15 mouse cellular contexts compared by ENCODE assay signal in genomic region chr6:59178051-59178450, GRCm38 (mm10). TPM values are rescaled to one million over a fixed set of nuclear protein-coding genes. Genes with fewer than 3 reads are reported as not detected.
DNase-seq lines count a peak whose midpoint lies in the region; ATAC-seq and TF ChIP-seq lines count a peak whose summit lies in the region.
"Had no signal": no experiment of that assay in that cellular context is flagged by ENCODE, and none has a peak within 500 bp of the region (broad histone marks: within the 10 kb centered on the region; RNA-seq: fewer than 3 reads in every experiment).

No protein-coding gene starts in this region.

- no peaks in the 10 kb centered on the region for H3K4me1 ChIP-seq in kidney, embryonic 14.5 days (ENCODE audit: control insufficient read depth, insufficient read depth, low read length)
- no peaks in the 10 kb centered on the region; the same call in 1 of the 2 replicates for H3K4me1 ChIP-seq in lung, adult 2 months (ENCODE audit: control insufficient read depth, insufficient read depth, low read length)
- no peaks in the 10 kb centered on the region for H3K4me1 ChIP-seq in kidney, postnatal 0 days (replicated peaks; ENCODE audit: insufficient read depth, low read length)
- no peaks in the 10 kb centered on the region for H3K4me1 ChIP-seq in forebrain, embryonic 16.5 days (replicated peaks; ENCODE audit: control insufficient read depth, insufficient read depth, low read length)

- no peak for TF ChIP-seq POLR2A in lung, adult 2 months (IDR thresholded peaks at IDR 0.05; ENCODE audit: borderline replicate concordance, extremely low read depth, low read depth, low read length)

- H3K27ac ChIP-seq in kidney, embryonic 14.5 days (ENCODE audit: low read depth, low read length) = no peak overlapping the region
- no peak overlapping the region for H3K27ac ChIP-seq in kidney, postnatal 0 days
- H3K27ac ChIP-seq in forebrain, embryonic 16.5 days (ENCODE audit: low read length) = no peak overlapping the region
- H3K27ac ChIP-seq: hindbrain, postnatal 0 days had no signal

- no peaks in the 10 kb centered on the region for H3K27me3 ChIP-seq in kidney, embryonic 14.5 days (ENCODE audit: control insufficient read depth, insufficient read depth, low read length)
- H3K27me3 ChIP-seq in kidney, postnatal 0 days (ENCODE audit: insufficient read depth, low read length) = no peaks in the 10 kb centered on the region
- no peaks in the 10 kb centered on the region for H3K27me3 ChIP-seq in forebrain, embryonic 16.5 days (replicated peaks; ENCODE audit: control insufficient read depth, insufficient read depth, low read length)

- no peak for ATAC-seq in kidney, embryonic 14.5 days (ENCODE audit: low FRiP score, low TSS enrichment)
- ATAC-seq in kidney, postnatal 0 days (replicated peaks; ENCODE audit: low FRiP score, low read depth) = 0 out of 2 replicates have a peak, but pooled peaks have one; percentile 54
- no peak for ATAC-seq in forebrain, embryonic 16.5 days
- ATAC-seq: hindbrain, postnatal 0 days had no signal

- TF ChIP-seq CTCF in lung, adult 2 months (IDR thresholded peaks at IDR 0.05; ENCODE audit: insufficient read depth, low read length) = no peak
- TF ChIP-seq CTCF in kidney, postnatal 0 days (IDR thresholded peaks at IDR 0.05; ENCODE audit: low read depth) = no peak

- H3K4me2 ChIP-seq in kidney, embryonic 14.5 days (replicated peaks; ENCODE audit: low read depth, low read length) = no peak overlapping the region
- no peak overlapping the region for H3K4me2 ChIP-seq in kidney, postnatal 0 days (ENCODE audit: low read length)
- H3K4me2 ChIP-seq in forebrain, embryonic 16.5 days (ENCODE audit: low read length) = no peak overlapping the region
- H3K4me2 ChIP-seq: lung, embryonic 14.5 days; midbrain, embryonic 11.5 days had no signal

- H3K4me3 ChIP-seq in kidney, embryonic 14.5 days (ENCODE audit: low read length) = no peak overlapping the region
- no peak overlapping the region for H3K4me3 ChIP-seq in lung, adult 2 months (replicated peaks; ENCODE audit: extremely low read depth, low read depth, low read length)
- no peak overlapping the region for H3K4me3 ChIP-seq in kidney, postnatal 0 days (replicated peaks; ENCODE audit: low read depth, low read length)
- H3K4me3 ChIP-seq in forebrain, embryonic 16.5 days (replicated peaks; ENCODE audit: low read length) = no peak overlapping the region

- H3K9me3 ChIP-seq in kidney, embryonic 14.5 days (ENCODE audit: control insufficient read depth, low read length) = no peaks in the 10 kb centered on the region
- no peaks in the 10 kb centered on the region for H3K9me3 ChIP-seq in kidney, postnatal 0 days (replicated peaks; ENCODE audit: low read length)
- no peaks in the 10 kb centered on the region for H3K9me3 ChIP-seq in forebrain, embryonic 16.5 days (ENCODE audit: control insufficient read depth, low read length)
- H3K9me3 ChIP-seq: G1E had no signal

- H3K36me3 ChIP-seq in kidney, embryonic 14.5 days (ENCODE audit: control insufficient read depth, insufficient read depth, low read length) = no peaks in the 10 kb centered on the region
- no peaks in the 10 kb centered on the region for H3K36me3 ChIP-seq in kidney, postnatal 0 days (ENCODE audit: insufficient read depth, low read length)
- no peaks in the 10 kb centered on the region for H3K36me3 ChIP-seq in forebrain, embryonic 16.5 days (ENCODE audit: control insufficient read depth, insufficient read depth)
- H3K36me3 ChIP-seq: G1E had no signal

- 89% methylated on average over 3 of the region's 3 CpGs for WGBS in kidney, embryonic 14.5 days
- 75% methylated on average over 3 of the region's 3 CpGs for WGBS in lung, adult 2 months
- WGBS in kidney, postnatal 0 days = 90% methylated on average over 3 of the region's 3 CpGs
- 92% methylated on average over 3 of the region's 3 CpGs for WGBS in forebrain, embryonic 16.5 days

- DNase-seq in kidney, adult 11 months = peak; percentile 36
- DNase-seq in lung, postnatal 10 days = peak; percentile 2
- DNase-seq in lung, adult 2 months = no peak
- DNase-seq in kidney, postnatal 0 days (ENCODE audit: low spot score) = no peak
- DNase-seq in urinary bladder, postnatal 25 days (ENCODE audit: low spot score) = no peak
- DNase-seq in Muller cell, postnatal 12 days (ENCODE audit: inconsistent ontology term) = no peak
- DNase-seq: cerebellum, adult 2 months; heart, postnatal 10 days; left cerebral cortex, postnatal 4 days; lung, embryonic 14.5 days had no signal

- no peak overlapping the region for H3K9ac ChIP-seq in kidney, embryonic 14.5 days (ENCODE audit: low read depth, low read length)
- no peak overlapping the region for H3K9ac ChIP-seq in kidney, postnatal 0 days (ENCODE audit: low read depth, low read length)
- H3K9ac ChIP-seq in forebrain, embryonic 16.5 days (replicated peaks; ENCODE audit: low read depth, low read length) = no peak overlapping the region
- H3K9ac ChIP-seq: lung, embryonic 14.5 days had no signal

RNA-seq across cellular contexts. Expression of gene Tigd2, which starts 30.6 kb away (rescaled TPM):
- 11.9 and 13.0 TPM in 2 replicates for polyA plus RNA-seq in kidney, embryonic 14.5 days (2014; fragmentation: Nextera tagmentation; extraction: Ambion mirVana)
- 3.5 and 4.0 TPM in 2 replicates for polyA plus RNA-seq in lung, adult 2 months (2012; rRNA removed)
- 14.6 and 16.9 TPM in 2 replicates for polyA plus RNA-seq in kidney, postnatal 0 days (2015; fragmentation: Nextera tagmentation; extraction: Ambion mirVana)
- polyA plus RNA-seq in forebrain, embryonic 16.5 days (2015; fragmentation: Nextera tagmentation; extraction: Ambion mirVana) = 7.4 and 8.1 TPM in 2 replicates

Comparison
In these comparisons a context has a peak if more than half of its experiments do, and no peak if none do; other contexts are left out.
1. DNase-seq: peak in kidney, adult 11 months (single experiment) and lung, postnatal 10 days (single experiment); none in lung, adult 2 months (single experiment), kidney, postnatal 0 days (single experiment), urinary bladder, postnatal 25 days (single experiment) and Muller cell, postnatal 12 days (single experiment).